Mouse (Mus musculus) erythroid progenitor cell, adult 5-6 weeks (primary cell): ENCODE data around the gene Mrfap1. TPM values are rescaled to one million over a fixed set of nuclear protein-coding genes. Genes with fewer than 3 reads are reported as not detected.

Experiments
- ATAC-seq: replicated peaks from 2 replicates; pipeline ENCODE4 v1.8.0; 2016; ENCODE audit warnings: moderate number of reproducible peaks, mild to moderate bottlenecking, moderate TSS enrichment, inconsistent platforms; ENCODE audit not compliant: poor library complexity, low FRiP score, severe bottlenecking
- total RNA-seq, 2 experiments: library from RNA; stranded (forward) in 1 of 2; stranded (reverse) in 1 of 2; fragments of 150-400 nt in 1 of 2; fragments of 186-747, 209-891 nt in 1 of 2; gene quantifications; 2 replicates each; pipeline versions ENCODE4 v1.2.3 to v1.2.4; 2015 to 2017; ENCODE audit warnings: low replicate concordance in 2 of 2

Mrfap1 gene
- total RNA-seq, 2 experiments from 2014 or later: 94.0 to 105 TPM

DNA sequence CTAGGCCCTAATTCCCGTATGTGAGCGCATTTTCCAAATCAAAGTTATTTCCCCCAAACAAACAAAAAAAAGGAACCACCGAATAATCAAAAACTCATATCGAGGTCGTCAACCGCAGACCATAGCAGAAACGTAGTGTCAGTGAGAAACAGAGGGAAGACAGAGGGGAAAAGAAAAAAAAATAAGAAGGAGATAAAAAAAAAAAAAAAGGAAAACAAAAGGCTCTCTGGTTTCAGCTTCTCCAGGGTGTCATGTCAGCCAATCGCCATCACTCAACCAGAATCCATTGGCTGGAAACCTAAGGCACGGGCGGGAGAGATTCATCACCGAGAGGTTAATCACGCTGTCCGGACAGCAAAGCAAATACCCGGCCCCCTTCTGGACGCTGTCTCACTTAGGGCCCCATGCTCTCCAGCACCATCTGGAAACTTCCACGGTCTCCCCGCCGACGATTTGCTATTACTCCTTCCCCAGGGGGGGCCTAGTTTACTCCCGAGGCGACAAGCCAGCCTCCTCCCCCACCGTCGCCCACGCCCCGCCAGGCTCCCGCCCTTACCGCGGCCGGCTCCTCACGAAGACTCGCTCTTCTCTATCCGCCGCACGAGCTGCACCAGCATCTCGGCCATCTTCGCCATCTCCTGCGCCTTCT lies 801 bp downstream of the Mrfap1 start:
- peak; percentile 70 for ATAC-seq

DNA sequence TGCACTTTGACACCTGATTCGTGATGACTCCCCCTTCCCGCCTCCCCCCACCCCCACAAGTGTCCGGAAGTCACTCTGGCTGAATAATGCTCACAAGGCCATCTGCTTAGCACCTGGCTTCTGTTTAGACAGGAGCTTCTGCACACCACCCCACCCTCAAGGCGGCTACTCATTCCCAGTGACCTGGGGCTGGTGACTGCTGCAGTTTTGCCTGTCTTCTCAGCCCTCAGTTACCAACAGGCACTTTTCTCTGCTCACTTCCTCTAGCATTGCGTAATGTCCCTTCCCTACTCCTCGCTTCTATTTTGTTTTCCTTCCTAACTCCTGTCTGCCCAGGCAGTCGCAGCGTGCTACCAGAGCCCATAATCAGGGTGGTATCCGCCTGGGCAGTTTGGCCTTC lies 4.7 kb downstream of the Mrfap1 start:
- ATAC-seq: no peak

DNA sequence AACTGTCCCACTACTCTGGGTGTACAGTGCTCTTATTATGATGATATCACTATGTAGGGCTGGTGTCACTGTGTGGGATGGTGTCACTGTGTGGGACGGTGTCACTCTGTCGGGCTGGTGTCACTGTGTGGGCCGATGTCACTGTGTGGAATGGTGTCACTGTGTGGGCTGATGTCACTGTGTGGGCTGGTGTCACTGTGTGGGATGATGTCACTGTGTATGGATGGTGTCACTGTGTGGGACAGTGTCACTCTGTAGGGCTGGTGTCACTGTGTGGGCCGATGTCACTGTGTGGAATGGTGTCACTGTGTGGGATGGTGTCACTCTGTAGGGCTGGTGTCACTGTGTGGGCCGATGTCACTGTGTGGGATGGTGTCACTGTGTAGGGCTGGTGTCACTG lies 10.5 kb downstream of the Mrfap1 start:
- ATAC-seq: 0 out of 2 replicates have a peak, but pooled peaks have one; percentile 14

DNA sequence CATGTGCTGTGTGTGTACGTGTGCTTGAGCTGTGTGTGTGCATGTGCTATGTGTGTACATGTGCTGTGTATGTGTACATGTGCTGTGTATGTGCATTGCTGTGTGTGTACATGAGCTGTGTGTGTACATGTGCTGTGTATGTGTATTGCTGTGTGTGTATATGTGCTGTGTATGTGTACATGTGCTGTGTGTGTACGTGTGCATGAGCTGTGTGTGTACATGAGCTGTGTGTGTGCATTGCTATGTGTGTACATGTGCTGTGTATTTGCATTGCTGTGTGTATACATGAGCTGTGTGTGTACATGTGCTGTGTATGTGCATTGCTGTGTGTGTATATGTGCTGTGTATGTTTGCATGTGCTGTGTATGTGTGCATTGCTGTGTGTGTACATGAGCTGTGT lies 17.1 kb downstream of the Mrfap1 start:
- no peak for ATAC-seq

DNA sequence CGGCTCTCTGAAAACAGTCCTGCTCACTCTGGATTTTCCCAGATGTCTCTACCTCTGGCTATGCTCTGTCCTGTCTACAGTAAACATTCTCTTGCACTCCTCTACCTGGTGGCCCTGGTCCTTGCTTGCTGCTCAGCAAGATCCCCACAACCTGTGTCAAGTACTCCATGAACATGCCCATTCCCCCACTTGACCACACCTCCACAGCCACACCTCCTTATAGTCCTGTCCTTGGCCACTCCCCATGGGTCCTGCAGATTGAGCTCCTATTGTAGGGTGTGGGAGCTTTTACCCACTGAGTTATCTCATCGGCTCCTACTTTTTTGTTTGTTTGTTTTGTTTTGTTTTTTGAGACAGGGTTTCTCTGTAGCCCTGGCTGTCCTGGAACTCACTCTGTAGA lies 17.7 kb downstream of the Mrfap1 start:
- no peak for ATAC-seq

DNA sequence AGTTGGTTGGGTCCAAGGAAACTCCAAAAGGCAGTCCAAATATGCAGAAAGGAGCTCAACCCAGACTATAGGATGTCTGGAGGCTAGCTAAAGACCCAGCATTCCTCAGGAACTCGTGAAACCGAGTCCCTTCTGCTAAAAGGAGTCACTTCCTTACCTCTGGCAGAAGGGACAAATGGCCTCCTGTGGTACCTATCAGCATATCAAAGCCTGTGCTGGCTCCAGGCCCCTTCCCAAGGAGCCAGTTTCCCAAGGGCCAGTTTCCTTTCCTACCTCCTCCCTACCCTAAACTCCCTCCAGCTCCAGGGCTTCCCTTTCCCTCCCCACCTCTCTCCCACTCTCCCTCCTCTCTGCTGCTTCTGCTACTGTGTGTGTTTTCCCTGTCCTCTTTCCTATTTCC lies 19.4 kb downstream of the Mrfap1 start:
- ATAC-seq: no peak

DNA sequence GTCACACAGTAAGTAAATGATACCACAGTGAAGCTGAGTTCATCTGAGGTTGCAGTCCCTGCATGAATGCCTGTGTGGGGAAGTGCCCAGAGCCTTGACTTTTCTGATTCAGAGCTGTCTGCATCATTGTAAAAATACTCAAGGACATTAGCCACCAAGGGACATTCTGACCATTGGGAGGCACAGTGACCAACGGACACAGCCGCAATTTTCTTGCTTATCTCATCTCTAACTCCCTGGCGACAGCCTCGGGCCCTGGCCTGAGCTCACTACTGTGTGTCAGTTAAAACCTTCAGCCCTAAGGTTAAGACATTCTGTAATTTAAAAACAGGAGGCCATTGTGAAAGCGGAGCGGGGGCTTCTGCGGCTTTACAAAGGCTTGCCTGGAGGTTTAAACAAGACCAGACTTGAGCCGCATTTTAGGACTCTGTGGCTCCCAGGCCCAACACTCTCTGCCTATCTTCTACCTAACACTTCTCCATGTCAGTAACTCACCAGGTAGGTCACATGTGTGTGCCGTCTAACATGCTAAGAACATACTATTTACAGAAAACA lies 20.5 kb downstream of the Mrfap1 start:
- ATAC-seq: no peak

DNA sequence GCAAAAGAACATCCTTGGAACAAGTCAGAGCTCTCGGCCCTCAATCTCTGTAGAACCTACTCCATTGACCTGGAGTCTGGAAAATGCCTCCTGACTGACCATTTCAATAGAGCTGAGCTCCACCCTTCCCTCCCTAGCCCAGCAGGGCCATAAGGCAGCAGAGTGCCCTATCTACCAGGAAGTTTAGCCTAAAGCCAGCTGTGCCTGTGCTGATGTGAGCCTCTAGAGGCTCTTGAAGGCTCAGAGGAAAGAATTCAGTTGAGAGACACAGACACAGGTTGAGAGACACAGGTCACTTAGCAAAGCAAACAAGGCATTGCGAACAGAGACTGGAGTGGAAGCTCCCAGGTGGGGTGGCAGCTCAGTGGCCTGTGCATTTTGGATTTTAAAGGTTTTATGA lies 21.3 kb downstream of the Mrfap1 start:
- no peak for ATAC-seq

DNA sequence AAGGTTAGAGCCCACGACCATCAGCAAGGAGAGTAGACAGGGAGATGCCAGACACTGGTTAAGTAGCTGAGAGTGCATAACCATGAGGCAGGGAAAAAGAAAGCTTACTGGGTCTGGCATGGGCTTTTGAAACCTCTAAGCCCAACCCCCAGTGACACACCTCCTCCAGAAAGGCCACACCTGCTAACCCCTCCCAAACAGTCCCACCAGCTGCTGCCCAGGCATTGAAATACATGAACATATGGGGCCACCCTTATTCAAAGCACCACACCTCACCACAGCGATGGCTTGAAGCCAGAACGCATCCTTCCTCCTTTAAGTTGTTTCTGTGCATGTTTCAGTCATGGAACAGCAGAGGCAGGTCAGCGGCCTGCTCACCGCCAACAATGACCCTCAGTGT lies 24.0 kb downstream of the Mrfap1 start:
- no peak for ATAC-seq

DNA sequence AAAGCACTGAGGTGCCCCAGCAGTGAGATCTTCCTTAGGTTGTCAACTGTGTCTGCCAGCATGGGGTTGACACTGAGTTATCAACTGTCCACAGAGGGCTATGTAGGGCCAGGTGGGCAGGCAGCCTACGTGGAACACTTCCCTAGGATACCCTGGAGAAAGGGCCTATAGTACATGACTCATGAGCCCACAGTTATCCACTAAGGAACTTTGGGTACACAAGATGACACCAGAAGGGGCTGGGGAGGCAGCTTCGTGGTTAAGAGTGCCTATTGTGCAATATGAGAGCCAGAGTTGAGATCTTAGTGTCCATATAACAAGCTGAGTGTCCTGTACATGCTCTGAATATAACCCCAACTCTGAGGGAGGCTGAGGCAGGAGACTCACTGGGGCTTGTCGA lies 27.0 kb downstream of the Mrfap1 start:
- no peak for ATAC-seq

DNA sequence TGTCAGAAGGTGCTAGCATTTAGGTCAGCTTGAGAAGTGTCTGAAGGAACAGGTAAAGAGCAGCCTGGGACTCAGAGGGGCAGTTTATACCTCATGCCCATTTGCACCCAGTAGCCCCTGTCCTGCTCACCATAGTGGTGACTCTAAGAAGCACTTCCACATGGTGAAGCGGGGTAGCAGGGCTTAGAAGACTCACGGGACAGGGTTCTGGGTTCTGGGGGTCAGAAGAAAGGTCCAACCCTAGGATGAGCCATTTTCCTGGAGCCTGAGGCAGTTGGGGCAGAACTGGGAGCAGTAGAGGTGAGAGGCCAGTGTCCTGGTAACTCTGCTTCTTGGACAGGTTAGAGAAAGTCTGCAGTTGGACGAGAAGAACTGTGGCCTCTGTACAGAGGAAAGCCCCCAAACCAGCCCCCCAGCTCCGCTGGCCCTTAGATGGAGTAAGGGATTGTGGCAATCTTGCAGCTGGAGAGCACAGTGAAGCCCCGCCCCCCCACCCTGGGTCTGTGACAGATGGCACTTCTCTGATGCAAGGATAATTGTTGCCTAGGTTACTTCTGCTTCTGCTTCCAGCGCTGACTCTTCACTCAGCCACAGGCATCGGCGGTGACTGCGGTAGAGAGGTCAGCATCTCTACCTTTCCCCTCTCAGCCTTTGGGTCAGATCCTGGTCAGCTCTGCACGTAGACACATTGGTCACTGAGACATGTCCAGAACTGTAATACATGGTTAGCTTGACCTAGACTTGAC lies 29.4 kb downstream of the Mrfap1 start:
- ATAC-seq: no peak

DNA sequence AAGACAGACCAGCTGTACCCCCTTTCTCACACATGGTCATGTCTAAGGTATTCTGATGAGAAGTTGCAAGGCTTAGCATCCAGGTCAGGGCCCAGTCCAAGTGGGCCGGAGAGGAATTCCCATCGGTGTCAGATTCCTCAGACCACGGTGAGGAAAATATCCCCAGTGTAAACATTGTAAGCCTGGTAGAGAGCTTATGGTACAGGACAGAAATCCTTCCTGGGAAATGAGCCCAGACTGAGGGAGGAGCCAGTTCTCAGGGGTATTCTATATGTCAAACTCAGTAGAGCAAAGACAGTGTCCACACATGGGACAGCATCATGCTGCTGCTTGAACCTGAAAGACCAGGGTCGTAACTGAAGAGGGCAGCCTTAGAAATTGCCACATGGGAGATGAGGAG lies 36.7 kb downstream of the Mrfap1 start:
- ATAC-seq: no peak

DNA sequence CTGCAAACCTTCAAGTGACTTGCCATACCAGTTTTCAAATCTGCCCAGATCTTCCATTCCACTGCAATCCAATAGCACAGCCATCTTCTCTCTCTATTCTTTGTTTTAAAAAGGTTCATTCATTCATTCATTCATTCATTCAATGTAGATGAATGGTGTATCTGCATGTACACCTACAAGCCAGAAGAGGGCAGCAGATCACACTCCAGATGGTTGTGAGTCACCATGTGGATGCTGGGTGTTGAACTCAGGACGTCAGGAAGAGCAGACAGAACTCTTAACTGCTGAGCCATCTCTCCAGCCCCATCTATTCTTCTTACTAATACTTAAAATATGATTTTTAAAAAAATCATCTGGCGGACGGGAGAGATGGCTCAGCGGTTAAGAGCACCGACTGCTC lies 39.5 kb downstream of the Mrfap1 start:
- ATAC-seq: peak; percentile 62; the same call in 1 of the 2 replicates

DNA sequence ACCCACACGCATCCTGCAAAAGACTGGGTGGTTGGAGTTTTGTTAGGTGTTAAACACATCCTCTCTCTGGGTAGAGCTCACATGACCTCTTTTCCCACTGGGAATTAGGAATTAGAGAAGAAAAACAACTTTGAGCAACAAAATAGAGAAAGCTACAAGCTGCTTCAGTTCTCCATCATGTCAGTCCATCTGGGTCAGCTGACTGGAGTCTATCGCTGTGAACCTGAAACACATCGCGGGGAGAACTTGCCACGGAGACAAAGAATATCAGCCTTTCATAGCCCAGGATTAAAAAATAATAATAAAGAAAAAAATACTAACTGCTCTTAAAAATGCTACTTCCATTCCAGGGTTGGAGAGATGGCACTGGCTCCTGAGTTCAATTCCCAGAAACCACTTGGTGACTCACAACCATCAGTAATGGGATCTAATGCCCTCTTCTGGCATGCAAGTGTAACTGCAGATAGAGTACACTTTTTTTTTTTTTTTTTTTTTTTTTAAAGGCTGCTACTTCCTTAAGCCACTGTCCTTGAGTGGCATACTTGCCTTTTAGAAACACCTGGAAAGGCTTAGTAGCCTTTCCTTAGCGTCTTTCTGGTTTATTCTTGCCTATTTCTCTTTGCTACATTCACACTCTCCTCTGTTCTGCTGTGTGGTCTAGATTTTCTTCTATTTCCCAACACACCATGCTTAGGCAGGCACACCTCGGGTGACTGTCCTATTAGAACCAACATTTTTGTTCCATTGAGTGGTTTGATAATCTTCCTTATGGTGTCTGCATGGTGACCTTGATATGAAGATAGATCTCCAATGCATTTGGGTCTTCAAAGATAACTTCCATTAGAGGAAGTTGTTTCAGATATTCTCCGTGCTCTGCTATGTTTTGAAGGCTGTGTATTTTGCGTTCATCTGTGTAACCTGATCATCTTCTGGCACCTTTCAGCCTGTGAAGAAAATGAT lies 46.2 kb downstream of the Mrfap1 start:
- ATAC-seq: 0 out of 2 replicates have a peak, but pooled peaks have one; percentile 22

DNA sequence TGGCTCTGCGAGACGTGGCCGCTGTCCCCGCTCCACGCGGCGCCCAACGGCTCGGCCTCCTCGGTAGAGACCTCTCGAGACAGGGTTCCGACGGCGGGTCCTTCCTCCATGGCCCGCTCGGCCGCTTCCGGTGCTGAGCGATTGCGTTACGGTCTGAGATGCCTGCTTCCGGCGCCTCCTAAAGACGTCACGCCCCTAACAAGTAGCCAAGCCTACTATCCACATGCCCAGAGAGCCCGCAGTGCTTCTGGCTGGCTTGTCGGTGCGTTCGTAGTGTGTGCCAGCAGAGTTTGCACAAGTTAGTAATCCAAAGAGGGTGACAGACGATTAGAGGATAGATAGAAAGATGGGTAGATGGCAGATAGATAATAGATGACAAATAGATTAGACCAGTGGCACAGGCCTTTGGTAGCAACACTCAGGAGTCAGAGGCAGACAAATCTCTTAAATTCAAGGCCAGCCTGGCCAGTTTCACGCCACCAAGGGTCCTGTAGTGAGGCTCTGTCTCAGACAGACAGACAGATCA lies 48.0 kb downstream of the Mrfap1 start, which contains the start of gene Bloc1s4:
Gene Bloc1s4 (minus strand): TSS at position 115 of the 526 bp plus-strand sequence.
- ATAC-seq: peak; percentile 88

DNA sequence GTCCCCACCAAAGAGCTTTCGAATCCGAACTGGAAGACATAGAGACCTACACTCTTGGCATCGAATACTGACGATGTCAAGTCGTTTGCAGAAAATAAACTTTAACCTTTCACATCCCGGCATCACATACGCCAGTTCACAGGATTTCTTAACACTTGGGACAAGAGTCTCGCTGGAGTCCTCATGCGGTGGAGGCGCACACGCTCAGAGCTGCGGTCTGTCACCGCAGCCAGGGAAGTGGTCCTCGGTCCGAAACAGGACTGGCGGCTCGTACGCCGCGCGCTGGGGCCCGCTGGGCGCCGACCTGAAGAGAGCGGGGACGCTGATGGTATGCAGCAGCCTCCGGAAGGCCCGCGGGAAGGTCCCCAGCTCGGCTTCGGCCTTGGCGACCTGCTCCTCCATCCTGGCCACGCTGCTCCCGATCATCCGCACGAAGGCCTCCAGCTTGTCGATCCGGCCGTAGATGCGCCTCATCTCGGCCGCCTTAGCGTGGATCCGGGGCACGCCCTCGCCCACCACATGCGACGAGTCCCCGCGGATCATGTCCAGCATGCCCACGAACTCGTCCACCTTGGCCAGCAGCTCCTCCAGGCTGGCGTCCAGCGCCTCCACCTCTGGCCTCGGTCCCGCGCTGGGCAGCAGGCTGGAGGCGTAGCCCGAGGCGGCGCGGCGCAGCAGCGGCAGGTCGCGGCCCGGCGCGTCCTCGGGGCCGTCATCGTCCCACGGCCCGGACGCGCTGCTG lies 48.6 kb downstream of the Mrfap1 start:
- ATAC-seq: peak; percentile 46

DNA sequence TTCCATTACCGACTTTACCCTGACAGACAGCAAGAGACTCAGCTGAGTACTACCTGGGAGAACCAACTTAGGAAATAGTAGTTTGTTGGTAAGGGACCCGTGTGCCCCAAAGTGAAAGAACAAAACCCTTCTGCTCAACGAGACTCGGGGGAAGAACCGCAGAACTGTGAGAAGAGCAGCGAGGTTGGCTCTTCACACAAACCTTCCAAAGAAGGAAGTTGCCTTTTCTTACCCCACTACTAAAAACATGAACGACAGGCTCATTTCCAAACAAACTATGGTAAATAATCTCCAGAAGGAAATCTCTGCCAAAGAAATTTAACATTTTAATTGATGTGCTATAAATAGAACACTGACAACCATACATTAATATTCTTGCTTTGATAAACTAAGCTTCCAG lies 49.5 kb downstream of the Mrfap1 start:
- ATAC-seq: no peak
